Mouse (Mus musculus): ENCODE results near the gene Cnnm2.

DNA sequence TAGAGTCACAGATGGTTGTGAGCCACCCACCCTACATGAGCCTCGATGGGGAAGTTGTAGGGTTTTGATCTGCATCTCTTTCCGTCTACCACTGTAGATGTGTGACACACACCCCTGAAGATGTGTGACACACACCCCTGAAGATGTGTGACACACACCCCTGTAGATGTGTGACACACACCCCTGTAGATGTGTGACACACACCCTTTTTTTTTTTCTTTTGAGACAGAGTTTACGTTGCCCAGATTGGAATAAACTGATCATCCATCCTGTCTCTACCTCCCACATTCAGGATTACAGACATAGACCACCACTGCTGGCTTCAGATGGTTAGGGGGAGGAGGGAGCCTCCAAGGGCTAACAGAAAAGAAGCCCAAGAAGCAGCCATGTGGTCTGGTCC is 32.5 kb upstream of the Cnnm2 start:
- no peak for TF ChIP-seq POLR2A (IDR thresholded peaks at IDR 0.05; ENCODE audit: insufficient read depth, low read depth, low read length)
- no peak for TF ChIP-seq CTCF (IDR thresholded peaks at IDR 0.05; ENCODE audit: insufficient read depth, low read depth, low read length)

All from olfactory bulb, adult 2 months (tissue).